Mouse (Mus musculus) left cerebral cortex, adult 6 months (tissue): Measurements from ENCODE around the gene Itih5. TPM values are rescaled to one million over a fixed set of nuclear protein-coding genes. Genes with fewer than 3 reads are reported as not detected.

ENCODE experiments used
- long read RNA-seq, 2 experiments: library from polyadenylated mRNA; unstranded; transcript quantifications; one replicate each; pipeline ENCODE4 v2.0.0; 2019 to 2020
- polyA plus RNA-seq: library from polyadenylated mRNA; unstranded; fragments of <200 nt; fragmentation: Nextera tagmentation; gene quantifications from 2 replicates; pipeline ENCODE4 v1.2.3, GENCODE M21; 2021

Gene Itih5
- polyA plus RNA-seq: 6.5 and 6.8 TPM in 2 replicates
- long read RNA-seq, experiment 1, full-length matches to known transcripts: 50 of 66 reads
- long read RNA-seq, experiment 1, partial matches to known transcripts: 8 of 66 reads
- long read RNA-seq, experiment 1, other reads (novel, unspliced or antisense): 8 of 66 reads
- long read RNA-seq, experiment 2, full-length matches to known transcripts: 11 of 32 reads
- long read RNA-seq, experiment 2, partial matches to known transcripts: 8 of 32 reads
- long read RNA-seq, experiment 2, other reads (novel, unspliced or antisense): 13 of 32 reads

DNA sequence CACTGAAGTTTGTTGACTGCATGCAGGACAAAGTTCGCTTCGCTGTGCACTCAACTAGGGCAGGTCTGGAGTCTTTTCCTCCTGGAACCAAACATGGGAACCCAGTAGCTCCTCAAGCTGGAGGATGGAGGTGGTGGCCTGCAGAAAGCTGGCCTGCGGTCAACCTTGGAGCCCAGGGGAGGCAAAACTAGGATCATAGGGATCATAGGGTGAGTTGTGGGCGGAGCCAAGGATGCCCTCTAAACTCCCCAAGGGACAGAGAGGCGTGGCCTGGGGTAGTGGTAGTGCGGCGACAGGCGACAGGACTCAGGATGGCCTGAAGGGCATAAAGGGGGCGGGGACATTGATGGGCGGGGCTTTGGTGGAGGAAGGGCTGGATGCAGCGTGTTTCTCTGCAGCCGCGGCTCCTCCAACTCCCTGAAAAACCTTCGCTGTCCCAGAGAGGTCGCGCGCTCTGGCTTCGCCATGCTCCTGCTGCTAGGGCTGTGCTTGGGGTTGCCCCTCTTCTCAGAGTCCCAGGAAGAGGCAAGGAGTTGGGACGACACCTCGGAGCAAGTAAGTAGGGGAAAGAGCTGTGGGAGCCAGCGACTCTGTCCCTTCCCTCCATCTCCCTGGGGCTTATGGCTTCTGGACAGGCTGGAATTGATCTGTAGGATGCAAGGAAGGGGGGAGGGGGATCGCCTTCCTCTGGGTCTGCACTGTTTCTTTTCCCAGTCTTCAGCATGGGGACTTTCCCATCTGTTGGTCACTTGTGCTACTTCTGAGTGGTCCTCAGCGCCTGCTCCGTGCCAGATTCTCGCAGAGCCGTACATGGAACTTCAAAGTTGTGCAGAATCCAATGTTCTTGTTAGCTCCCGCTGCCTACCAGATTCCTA is at the start of gene Itih5:
TSS of gene Itih5 (plus strand) at position 371 of the 875 bp plus-strand sequence.

DNA sequence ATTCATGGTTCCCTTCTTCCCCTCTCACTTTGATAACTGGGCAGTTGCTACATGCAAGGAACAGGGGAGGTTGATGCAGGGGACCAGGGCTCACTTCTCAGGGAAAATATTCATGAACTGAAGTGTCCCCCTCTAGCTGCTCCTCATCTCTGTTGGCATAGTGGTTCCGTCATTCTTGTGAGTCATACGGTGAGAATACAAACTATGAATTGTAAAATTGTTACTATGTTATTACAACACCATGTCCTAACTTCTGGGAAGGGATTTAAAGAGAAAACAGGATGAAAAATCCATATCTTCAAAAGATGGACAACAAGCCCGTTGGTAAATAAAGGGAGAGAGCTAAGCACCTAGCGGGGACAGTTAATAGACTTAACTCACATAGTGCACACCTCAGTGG is 22.1 kb upstream of the Itih5 start, which contains the start of gene Itih2:
TSS of gene Itih2 (minus strand) at position 101 of the 400 bp plus-strand sequence.

Other genes with a start within 250 kb of the Itih5 start
- 6.7 TPM in 2 replicates for gene Taf3, start 105.0 kb upstream of the Itih5 start, polyA plus RNA-seq
- gene Atp5c1, start 73.1 kb upstream of the Itih5 start, polyA plus RNA-seq: 736 and 820 TPM in 2 replicates
- gene Kin, start 73.0 kb upstream of the Itih5 start, polyA plus RNA-seq: 13.2 and 13.6 TPM in 2 replicates
- 0.68 and 0.87 TPM in 2 replicates for gene Itih2, start 22.2 kb upstream of the Itih5 start, polyA plus RNA-seq
- 0.56 and 1.2 TPM in 2 replicates for gene Sfmbt2, start 216.9 kb downstream of the Itih5 start, polyA plus RNA-seq